Mouse (Mus musculus) embryonic fibroblast, embryonic 13.5 days (primary cell): ENCODE measurements at regions not wholly inside any gene's neighbourhood (a gene's known extent, or its start where the extent isn't known, plus 50 kb on each side); places are given as distances from the start of the nearest gene placed in this dataset.

Source experiments
- H3K27ac ChIP-seq: 2 replicates; pipeline ENCODE4 v1.5.1; 2012; ENCODE audit warnings: low read length, control low read depth, inconsistent platforms; ENCODE audit not compliant: insufficient read depth
- H3K4me1 ChIP-seq: 2 replicates; pipeline ENCODE4 v1.6.1; 2011; ENCODE audit warnings: low read length; ENCODE audit not compliant: control insufficient read depth, insufficient read depth
- H3K4me3 ChIP-seq: 2 replicates; pipeline ENCODE4 v1.5.1; 2011; ENCODE audit warnings: mild to moderate bottlenecking, control low read depth, low read length; ENCODE audit not compliant: insufficient read depth
- CTCF ChIP-seq: IDR thresholded peaks from 2 replicates; pipeline ENCODE4 v1.5.1; 2011; ENCODE audit warnings: mild to moderate bottlenecking, control low read depth, low read length, moderate library complexity, borderline replicate concordance; ENCODE audit not compliant: insufficient read depth
- POLR2A ChIP-seq: IDR thresholded peaks from 2 replicates; pipeline ENCODE4 v1.6.1; 2011; ENCODE audit warnings: low read depth, mild to moderate bottlenecking, control low read depth, low read length, moderate library complexity

GRCm38 (mm10) chr7:95853225-95853812, 317.7 kb upstream of the Tenm4 start:
- TF ChIP-seq CTCF: no peak
- TF ChIP-seq POLR2A: no peak
- Histone ChIP-seq H3K4me1 (peaks cover 5% of the 10 kb centered on the region), H3K27ac (peak overlapping the region; percentile 37; the same call in 1 of the 2 replicates), H3K4me3 (no peak overlapping the region)

DNA sequence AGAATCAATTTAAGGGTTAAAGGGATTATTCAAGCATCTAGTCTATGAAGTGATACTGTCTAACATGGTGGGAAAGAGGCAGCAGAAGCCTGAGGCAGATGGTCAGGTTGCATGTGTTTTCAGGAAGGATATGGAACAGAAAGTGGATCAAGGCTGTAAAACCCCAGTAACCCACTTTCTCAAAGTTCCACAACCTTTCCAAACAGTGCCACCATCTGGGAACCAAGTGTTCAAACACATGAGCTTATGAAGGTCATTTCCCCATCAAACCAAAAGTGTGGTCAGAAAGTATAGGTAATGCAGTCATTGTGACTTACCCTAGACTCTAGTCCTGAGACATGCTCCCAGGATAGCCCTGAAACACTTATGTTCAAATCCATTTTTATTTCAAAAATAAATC, 312.8 kb upstream of the Tenm4 start:
- Histone ChIP-seq H3K27ac (no peak overlapping the region), H3K4me1 (0 out of 2 replicates have a peak, but pooled peaks cover 2% of the 10 kb centered on the region), H3K4me3 (no peak overlapping the region)
- TF ChIP-seq CTCF (no peak), POLR2A (no peak)

GRCm38 (mm10) chr7:95864233-95864632, 306.8 kb upstream of the Tenm4 start:
- TF ChIP-seq POLR2A (no peak), CTCF (no peak)
- Histone ChIP-seq H3K4me1 (no peaks in the 10 kb centered on the region), H3K4me3 (no peak overlapping the region), H3K27ac (no peak overlapping the region)

- Histone ChIP-seq H3K4me3 (no peak overlapping the region), H3K27ac (no peak overlapping the region), H3K4me1 (no peaks in the 10 kb centered on the region)
- TF ChIP-seq POLR2A: no peak
- TF ChIP-seq CTCF: no peak
Observed at GRCm38 (mm10) chr7:95865270-95865669, 305.8 kb upstream of the Tenm4 start.

- TF ChIP-seq POLR2A (no peak), CTCF (no peak)
- no peaks in the 10 kb centered on the region for H3K4me1 ChIP-seq
- H3K4me3 ChIP-seq: no peak overlapping the region
- no peak overlapping the region for H3K27ac ChIP-seq
Observed at GRCm38 (mm10) chr7:95868753-95869152, 302.3 kb upstream of the Tenm4 start.

- TF ChIP-seq POLR2A: no peak
- TF ChIP-seq CTCF: no peak
- Histone ChIP-seq H3K27ac (no peak overlapping the region), H3K4me3 (no peak overlapping the region), H3K4me1 (no peaks in the 10 kb centered on the region)
Observed at GRCm38 (mm10) chr7:95880576-95881267, 290.3 kb upstream of the Tenm4 start.

DNA sequence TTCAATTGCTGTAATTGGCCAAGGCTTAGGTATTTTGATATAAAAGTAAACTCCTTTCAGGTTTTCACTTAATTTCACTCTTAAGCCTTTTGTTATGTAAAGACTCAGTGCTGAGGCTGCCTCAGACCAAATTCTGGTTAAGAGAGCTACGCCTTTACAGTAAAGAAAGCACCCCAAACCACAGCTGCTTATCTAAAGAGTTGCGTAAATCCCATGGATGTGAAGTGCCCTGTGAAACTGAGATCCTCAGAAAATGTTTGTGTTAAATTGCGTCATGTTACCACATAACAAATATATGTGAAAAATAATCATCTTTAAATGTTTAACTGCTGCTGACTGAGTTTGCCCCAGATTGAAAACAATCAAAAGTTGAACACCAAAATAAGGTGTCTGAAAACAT, 269.5 kb upstream of the Tenm4 start:
- Histone ChIP-seq H3K4me1 (no peaks in the 10 kb centered on the region), H3K27ac (no peak overlapping the region), H3K4me3 (no peak overlapping the region)
- TF ChIP-seq CTCF: no peak
- no peak for TF ChIP-seq POLR2A

- Histone ChIP-seq H3K27ac (peak overlapping the region; percentile 24; the same call in 1 of the 2 replicates), H3K4me3 (no peak overlapping the region), H3K4me1 (no peaks in the 10 kb centered on the region; the same call in 1 of the 2 replicates)
- TF ChIP-seq CTCF (no peak), POLR2A (no peak)
Observed at GRCm38 (mm10) chr7:95914406-95915080, 256.5 kb upstream of the Tenm4 start.

DNA sequence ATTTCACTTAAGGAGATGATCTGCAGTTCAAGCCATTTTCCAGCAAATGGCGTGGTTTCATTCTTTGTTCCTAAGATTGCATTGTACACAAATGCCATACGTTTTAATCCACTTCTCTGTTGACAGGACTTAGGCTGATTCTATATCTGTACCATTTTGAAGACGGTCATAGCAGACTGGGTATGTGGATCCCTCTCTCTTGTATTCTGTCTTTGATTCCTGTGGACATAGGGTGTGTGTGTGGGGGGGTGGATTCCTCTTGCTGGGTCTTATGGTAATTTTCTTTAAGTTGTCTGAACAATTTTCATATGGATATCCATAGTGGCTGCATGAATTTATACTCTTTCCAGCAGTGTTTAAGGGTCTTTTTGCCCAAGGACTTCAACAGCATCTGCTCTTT, 251.1 kb upstream of the Tenm4 start:
- no peaks in the 10 kb centered on the region; the same call in 1 of the 2 replicates for H3K4me1 ChIP-seq
- TF ChIP-seq CTCF (no peak), POLR2A (no peak)
- no peak overlapping the region for H3K4me3 ChIP-seq
- H3K27ac ChIP-seq: no peak overlapping the region

GRCm38 (mm10) chr7:95924805-95925204, 246.2 kb upstream of the Tenm4 start:
- H3K27ac ChIP-seq: no peak overlapping the region
- H3K4me3 ChIP-seq: no peak overlapping the region
- TF ChIP-seq CTCF: no peak
- no peak for TF ChIP-seq POLR2A
- no peaks in the 10 kb centered on the region for H3K4me1 ChIP-seq
